Mouse (Mus musculus) lung, postnatal 0 days (tissue): ENCODE data around the gene Lrp6.

Source experiments
- CTCF ChIP-seq: IDR thresholded peaks from 2 replicates; pipeline ENCODE4 v1.5.1; 2016; ENCODE audit warnings: antibody characterized with exemption, mild to moderate bottlenecking
- EP300 ChIP-seq: IDR thresholded peaks from 2 replicates; pipeline ENCODE4 v1.6.1; 2016; ENCODE audit warnings: antibody characterized with exemption, mild to moderate bottlenecking, control low read depth

DNA sequence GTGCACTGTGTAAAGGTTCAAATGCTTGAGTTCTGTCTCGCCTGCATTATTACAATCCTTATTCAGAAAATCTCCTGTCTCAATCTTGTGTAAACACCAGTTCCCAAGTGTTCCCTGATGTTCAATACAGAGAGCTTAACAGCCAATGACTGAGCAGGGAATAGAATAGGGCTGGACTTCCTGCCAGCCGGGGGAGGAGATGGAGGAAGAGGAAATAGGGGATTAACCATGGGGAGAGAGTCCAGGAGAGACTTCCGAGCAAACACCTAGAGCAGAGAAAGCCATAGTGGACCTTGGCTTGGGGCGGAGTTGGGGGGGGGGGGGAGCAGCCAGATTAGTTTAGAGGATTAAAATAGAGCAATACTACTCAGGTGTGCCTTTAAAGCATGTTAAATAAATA is 51.3 kb downstream of the Lrp6 start:
- TF ChIP-seq CTCF: no peak
- TF ChIP-seq EP300: no peak
